Mouse (Mus musculus) thymus, adult 2 months (tissue): ENCODE results near the gene Rbm4.

ENCODE experiments used
- CTCF ChIP-seq: fragments of 200-500 bp; IDR thresholded peaks from 2 replicates; pipeline ENCODE4 v1.5.1; 2012; ENCODE audit warnings: mild to moderate bottlenecking, control low read depth, low read length, moderate library complexity, borderline replicate concordance; ENCODE audit not compliant: control insufficient read depth, poor library complexity, insufficient read depth; ENCODE audit errors: extremely low read depth
- POLR2A ChIP-seq: fragments of 200-500 bp; IDR thresholded peaks from 2 replicates; pipeline ENCODE4 v1.6.1; 2012; ENCODE audit warnings: mild to moderate bottlenecking, low read length, control low read depth, moderate library complexity; ENCODE audit not compliant: control insufficient read depth, poor library complexity, insufficient read depth; ENCODE audit errors: extremely low read depth

DNA sequence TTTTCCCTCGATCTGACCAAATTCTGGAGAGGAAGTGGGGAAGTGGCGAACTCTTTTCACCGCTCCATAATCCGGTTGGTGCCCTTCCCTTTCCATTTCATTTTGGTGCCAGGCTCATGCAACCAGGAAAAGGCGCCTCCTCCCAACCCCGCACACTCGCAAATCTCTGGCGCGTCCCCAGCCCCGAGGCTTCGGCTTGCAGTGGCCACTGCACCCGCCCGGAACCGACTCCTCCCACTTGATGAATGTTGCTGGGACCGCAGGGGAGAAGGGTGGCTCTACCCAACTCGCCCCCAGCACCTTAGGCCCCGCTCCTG lies 17.0 kb upstream of the Rbm4 start:
- TF ChIP-seq POLR2A (no peak), CTCF (no peak)
